Mouse (Mus musculus) fat pad, adult 2 months (tissue): Measurements from ENCODE around the gene 2310022A10Rik.
"Not testable (repeated sequence)": the region's sequence is repeated elsewhere in the genome, so short reads cannot be mapped to it uniquely, and the experiment has no call there.

ENCODE experiments used
- DNase-seq: peaks from one replicate; pipeline ENCODE4 v3.0.0-alpha.2; 2011; ENCODE audit warnings: low read depth, low spot score; ENCODE audit errors: extremely low read depth

The 2310022A10Rik gene

GRCm38 (mm10) chr7:27612940-27613339 lies 59.9 kb downstream of the 2310022A10Rik start:
- DNase-seq = no peak

- no peak for DNase-seq
Observed at GRCm38 (mm10) chr7:27613751-27614499, 60.9 kb downstream of the 2310022A10Rik start.

GRCm38 (mm10) chr7:27621028-27621427 lies 68.0 kb downstream of the 2310022A10Rik start:
- DNase-seq = no peak

GRCm38 (mm10) chr7:27622234-27622633 lies 69.2 kb downstream of the 2310022A10Rik start:
- DNase-seq = no peak

DNA sequence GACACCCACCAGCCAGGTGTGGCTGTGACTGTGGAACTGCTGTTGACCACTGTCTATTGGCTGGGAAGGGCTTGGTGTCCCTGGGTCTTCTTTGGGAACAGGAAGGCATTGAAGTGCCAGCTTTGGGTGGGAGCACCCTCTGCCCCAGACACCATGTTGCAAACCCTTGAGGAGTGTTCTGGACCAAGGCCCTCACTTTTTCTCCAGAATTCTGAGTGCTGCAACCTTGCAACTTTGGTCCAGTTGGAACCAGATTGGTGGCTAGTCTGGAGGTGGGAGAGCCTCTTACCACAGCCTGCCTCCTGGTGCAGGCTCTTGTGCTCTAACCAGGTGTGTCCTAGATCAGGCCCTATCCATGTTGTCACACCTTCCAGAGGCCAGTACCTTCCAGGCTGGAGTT lies 71.9 kb downstream of the 2310022A10Rik start:
- DNase-seq = no peak

- DNase-seq = no peak
Observed at GRCm38 (mm10) chr7:27627707-27628106, 74.7 kb downstream of the 2310022A10Rik start.

- DNase-seq = no peak
Observed at GRCm38 (mm10) chr7:27628190-27628589, 75.2 kb downstream of the 2310022A10Rik start.

GRCm38 (mm10) chr7:27628816-27629215 lies 75.8 kb downstream of the 2310022A10Rik start:
- not testable (repeated sequence) for DNase-seq

DNA sequence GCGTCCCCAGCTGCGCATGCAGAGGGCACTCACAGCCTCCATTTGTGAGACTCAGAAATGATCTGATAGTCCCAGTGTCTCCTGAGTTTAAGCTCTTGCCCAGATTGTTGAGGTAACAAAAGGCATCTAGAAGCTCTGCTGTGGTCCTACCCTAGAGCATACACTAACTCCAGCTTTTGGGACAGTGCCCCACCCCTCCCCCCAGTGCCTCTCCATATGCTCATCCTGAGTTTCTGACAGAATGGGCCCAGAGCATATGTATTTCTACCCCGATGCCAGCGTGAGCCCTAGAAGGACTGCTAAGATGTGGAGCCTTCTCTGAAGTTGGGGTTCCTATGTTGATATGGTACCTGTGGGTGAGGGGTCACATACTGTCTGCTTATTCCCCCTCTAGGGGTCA lies 78.4 kb downstream of the 2310022A10Rik start:
- no peak for DNase-seq
